Mouse (Mus musculus) lung, embryonic 14.5 days (tissue): ENCODE measurements around the gene Trpv4. TPM values are rescaled to one million over a fixed set of nuclear protein-coding genes. Genes with fewer than 3 reads are reported as not detected.
A peak's percentile ranks its signal among the peaks of the same experiment; 100 is the strongest.

Source experiments
- ATAC-seq: fragments of 200-750 bp; cut with Nextera tagmentation; 2 replicates; pipeline ENCODE4 v1.8.0; 2017; ENCODE audit warnings: mild to moderate bottlenecking, moderate TSS enrichment, moderate library complexity; ENCODE audit not compliant: insufficient read depth
- DNase-seq: peaks from one replicate; pipeline ENCODE4 v3.0.0-alpha.2; 2015
- H3K27ac ChIP-seq: fragments of 300-500 bp; sonication (generic); 2 replicates; pipeline ENCODE4 v1.5.1; 2014; ENCODE audit warnings: low read depth, mild to moderate bottlenecking, moderate library complexity
- H3K27me3 ChIP-seq: fragments of 300-500 bp; sonication (generic); 2 replicates; pipeline ENCODE4 v1.6.1; 2014; ENCODE audit warnings: low read length, control low read depth; ENCODE audit not compliant: insufficient read depth
- H3K36me3 ChIP-seq: fragments of 300-500 bp; sonication (generic); 2 replicates; pipeline ENCODE4 v1.6.1; 2014; ENCODE audit warnings: control low read depth; ENCODE audit not compliant: insufficient read depth
- H3K4me1 ChIP-seq: fragments of 300-500 bp; sonication (generic); 2 replicates; pipeline ENCODE4 v1.6.1; 2014; ENCODE audit warnings: antibody characterized with exemption, control low read depth; ENCODE audit not compliant: insufficient read depth
- H3K4me2 ChIP-seq: fragments of 300-500 bp; sonication (generic); 2 replicates; pipeline ENCODE4 v1.6.1; 2014; ENCODE audit warnings: mild to moderate bottlenecking
- H3K4me3 ChIP-seq: fragments of 300-500 bp; sonication (generic); 2 replicates; pipeline ENCODE4 v1.5.1; 2014; ENCODE audit warnings: low read depth, low read length
- H3K9ac ChIP-seq: fragments of 300-500 bp; sonication (generic); 2 replicates; pipeline ENCODE4 v1.6.1; 2014
- H3K9me3 ChIP-seq: fragments of 300-500 bp; sonication (generic); 2 replicates; pipeline ENCODE4 v1.6.1; 2016; ENCODE audit warnings: low read depth, low read length, control low read depth
- CTCF ChIP-seq: IDR thresholded peaks from 2 replicates; pipeline ENCODE4 v1.5.1; 2016; ENCODE audit warnings: antibody characterized with exemption, low read depth
- WGBS: fragments of 180-500 bp; shearing (Covaris S2); extraction: QIAGEN DNeasy Blood & Tissue Kit; methylation state at CpG from one replicate; pipeline ENCODE4 v1.1.7; 2014; 5-methylcytosine and 5-hydroxymethylcytosine counted together
- polyA plus RNA-seq: library from polyadenylated mRNA; unstranded; fragments of >200 nt; fragmentation: Nextera tagmentation; extraction: Ambion mirVana; gene quantifications from 2 replicates; pipeline ENCODE4 v1.2.1, GENCODE M21; 2014

Gene Trpv4
- polyA plus RNA-seq, result 1.0 and 1.6 TPM in 2 replicates

GRCm38 (mm10) chr5:114658255-114658654 is at the start of gene Trpv4:
Trpv4 (minus strand) TSS chr5:114658421.
- peak within 1 kb of the TSS; percentile 52; the same call in 1 of the 2 replicates for H3K9ac ChIP-seq
- H3K27me3 ChIP-seq, result peaks cover 40% of the 10 kb centered on the region
- H3K36me3 ChIP-seq, result no peaks in the 10 kb centered on the region
- ATAC-seq (peak; percentile 71), DNase-seq (peak; percentile 63)
- H3K4me2 ChIP-seq, result peak within 1 kb of the TSS; percentile 97
- WGBS, result under 1% methylated on average over 30 of the region's 47 CpGs
- H3K9me3 ChIP-seq, result no peaks in the 10 kb centered on the region
- TF ChIP-seq CTCF, result no peak
- peak within 1 kb of the TSS; percentile 50 for H3K4me3 ChIP-seq
- no peak within 1 kb of the TSS for H3K27ac ChIP-seq
- no peaks in the 10 kb centered on the region for H3K4me1 ChIP-seq

- peak; percentile 85 for ATAC-seq
- no peaks in the 10 kb centered on the region for H3K27me3 ChIP-seq
- peak within 1 kb of the TSS; percentile 67 for H3K9ac ChIP-seq
- H3K4me1 ChIP-seq, result no peaks in the 10 kb centered on the region
- peaks cover 32% of the 10 kb centered on the region for H3K36me3 ChIP-seq
- peak within 1 kb of the TSS; percentile 89 for H3K4me2 ChIP-seq
- peak within 1 kb of the TSS; percentile 79 for H3K4me3 ChIP-seq
- H3K9me3 ChIP-seq, result no peaks in the 10 kb centered on the region
- 3% methylated on average over 49 of the region's 49 CpGs for WGBS
- DNase-seq, result peak; percentile 98
- no peak within 1 kb of the TSS for H3K27ac ChIP-seq
- TF ChIP-seq CTCF, result peak; percentile 86
These were observed 49.2 kb upstream of the Trpv4 start, which contains the start of gene Tchp for GRCm38 (mm10) chr5:114707265-114708068. Tchp (plus strand) TSS chr5:114707760.

GRCm38 (mm10) chr5:114702403-114703392 is 44.5 kb upstream of the Trpv4 start:
- no peak overlapping the region for H3K4me2 ChIP-seq
- H3K36me3 ChIP-seq, result no peaks in the 10 kb centered on the region
- H3K27ac ChIP-seq, result no peak overlapping the region
- peak; percentile 67 for TF ChIP-seq CTCF
- H3K27me3 ChIP-seq, result no peaks in the 10 kb centered on the region
- peak; percentile 54; the same call in 1 of the 2 replicates for ATAC-seq
- no peaks in the 10 kb centered on the region for H3K4me1 ChIP-seq
- H3K4me3 ChIP-seq, result no peak overlapping the region
- peak; percentile 60 for DNase-seq
- H3K9ac ChIP-seq, result no peak overlapping the region
- 52% methylated on average over 14 of the region's 14 CpGs for WGBS
- no peaks in the 10 kb centered on the region for H3K9me3 ChIP-seq

- Histone ChIP-seq H3K4me3 (no peak overlapping the region), H3K9me3 (no peaks in the 10 kb centered on the region), H3K4me1 (no peaks in the 10 kb centered on the region), H3K9ac (no peak overlapping the region), H3K27me3 (no peaks in the 10 kb centered on the region), H3K4me2 (no peak overlapping the region), H3K27ac (no peak overlapping the region), H3K36me3 (no peaks in the 10 kb centered on the region)
- WGBS, result 41% methylated on average over 7 of the region's 7 CpGs
- ATAC-seq, result no peak
- DNase-seq, result no peak
- no peak for TF ChIP-seq CTCF
These were observed 40.8 kb upstream of the Trpv4 start for GRCm38 (mm10) chr5:114699015-114699414.

- no peak overlapping the region for H3K4me3 ChIP-seq
- ATAC-seq (no peak), DNase-seq (no peak)
- no peak for TF ChIP-seq CTCF
- H3K27me3 ChIP-seq, result no peaks in the 10 kb centered on the region
- WGBS, result 85% methylated on average over 19 of the region's 19 CpGs
- H3K9me3 ChIP-seq, result no peaks in the 10 kb centered on the region
- no peaks in the 10 kb centered on the region for H3K36me3 ChIP-seq
- no peak overlapping the region for H3K4me2 ChIP-seq
- H3K9ac ChIP-seq, result no peak overlapping the region
- H3K4me1 ChIP-seq, result no peaks in the 10 kb centered on the region
- no peak overlapping the region for H3K27ac ChIP-seq
These were observed 40.0 kb upstream of the Trpv4 start for GRCm38 (mm10) chr5:114698044-114698746.

GRCm38 (mm10) chr5:114696939-114697338 is 38.7 kb upstream of the Trpv4 start:
- H3K4me3 ChIP-seq, result no peak overlapping the region
- DNase-seq, result no peak
- H3K9ac ChIP-seq, result no peak overlapping the region
- no peak overlapping the region for H3K4me2 ChIP-seq
- 80% methylated on average over 17 of the region's 17 CpGs for WGBS
- no peaks in the 10 kb centered on the region for H3K9me3 ChIP-seq
- ATAC-seq, result no peak
- no peaks in the 10 kb centered on the region for H3K27me3 ChIP-seq
- H3K4me1 ChIP-seq, result no peaks in the 10 kb centered on the region
- TF ChIP-seq CTCF, result no peak
- H3K27ac ChIP-seq, result no peak overlapping the region
- no peaks in the 10 kb centered on the region for H3K36me3 ChIP-seq
